Mouse (Mus musculus) T-cell, adult 2 months (primary cell): Measurements from ENCODE around the gene Chn2.
"Not testable (repeated sequence)": the region's sequence is repeated elsewhere in the genome, so short reads cannot be mapped to it uniquely, and the experiment has no call there.

Experiments used
- DNase-seq: peaks from one replicate; pipeline ENCODE4 v3.0.0; 2022; ENCODE audit warnings: low spot score

The Chn2 gene

GRCm38 (mm10) chr6:54158317-54158716 lies 119.0 kb downstream of the Chn2 start:
- peak; percentile 11 for DNase-seq

DNA sequence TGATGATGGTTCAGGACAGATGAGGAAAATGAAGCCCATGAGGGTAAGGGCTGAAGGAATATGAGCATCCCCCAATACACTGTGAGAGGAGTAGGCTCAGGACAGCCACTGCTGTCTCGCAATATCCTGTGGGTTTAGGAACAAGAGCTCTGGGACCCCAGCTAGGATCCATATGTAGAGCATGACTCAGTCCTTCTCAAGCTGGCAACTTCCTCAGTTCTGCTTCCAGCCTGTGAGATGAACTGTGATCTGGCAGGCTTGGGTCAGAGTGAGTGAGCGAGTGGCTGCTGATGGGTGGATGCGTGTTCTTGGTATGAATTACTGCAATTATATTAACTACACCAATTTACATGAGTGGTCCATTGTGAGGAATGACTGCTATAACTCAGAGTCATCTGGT lies 121.3 kb downstream of the Chn2 start:
- no peak for DNase-seq

DNA sequence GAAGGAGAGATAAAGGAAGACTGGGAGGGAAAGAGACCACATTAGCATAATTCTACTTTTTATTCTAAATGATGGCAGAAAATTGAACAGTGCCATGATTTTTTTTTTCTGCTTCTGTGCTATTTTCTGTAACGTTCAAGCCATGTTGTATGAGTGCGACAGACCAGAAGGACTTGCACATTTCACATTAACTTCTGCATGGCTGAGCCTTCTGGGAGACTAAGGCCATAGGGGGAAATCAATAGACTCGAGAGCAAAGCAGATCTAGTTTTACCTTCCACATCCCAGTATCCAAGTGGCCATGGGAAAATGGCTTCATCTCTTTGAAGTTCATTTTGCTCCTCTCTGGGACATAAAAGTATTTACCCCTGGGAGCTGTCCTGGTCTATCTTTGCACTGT lies 121.9 kb downstream of the Chn2 start:
- no peak for DNase-seq

GRCm38 (mm10) chr6:54162321-54162720 lies 123.0 kb downstream of the Chn2 start:
- no peak for DNase-seq

- peak; percentile 55 for DNase-seq
Measured at GRCm38 (mm10) chr6:54162786-54163185, 123.4 kb downstream of the Chn2 start.

GRCm38 (mm10) chr6:54163702-54164101 lies 124.3 kb downstream of the Chn2 start:
- no peak for DNase-seq

DNA sequence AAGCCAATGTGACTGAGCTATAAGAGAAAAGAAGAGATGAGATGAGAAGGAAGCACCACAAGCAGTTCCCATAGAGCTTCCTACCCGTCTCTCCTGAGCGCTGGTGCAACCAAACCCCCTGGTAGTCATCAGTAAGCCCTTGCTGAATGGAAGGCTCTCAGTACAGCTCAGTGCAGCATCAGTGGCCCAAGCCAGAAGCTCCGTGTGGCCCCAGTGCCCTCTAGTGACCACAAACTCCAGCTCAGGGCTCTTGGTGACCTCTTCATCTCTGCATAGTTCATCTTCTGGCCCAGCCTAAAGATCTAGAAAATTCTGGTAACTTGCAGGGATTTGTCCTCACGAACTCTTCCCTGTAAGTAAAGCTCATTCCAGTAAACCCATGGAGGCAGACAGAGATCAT lies 125.4 kb downstream of the Chn2 start:
- peak; percentile 37 for DNase-seq

DNA sequence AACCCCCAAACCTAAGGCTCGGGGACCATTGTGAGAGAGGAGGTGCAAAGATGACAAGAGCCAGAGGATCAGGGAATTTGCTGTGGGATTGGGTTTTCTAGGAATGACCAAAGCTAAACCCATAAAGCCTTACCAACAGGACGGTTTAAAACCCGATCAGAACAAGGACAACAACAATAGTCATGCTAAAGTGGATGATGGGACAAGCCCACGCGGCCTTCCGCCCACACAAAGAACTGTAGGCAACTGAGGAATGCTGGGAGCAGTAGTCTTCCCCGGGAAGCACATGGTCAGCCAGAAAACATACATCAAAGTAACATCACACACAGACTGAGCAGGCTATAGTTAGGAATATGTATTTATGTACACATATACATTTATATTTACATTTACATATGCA lies 125.9 kb downstream of the Chn2 start:
- no peak for DNase-seq

DNA sequence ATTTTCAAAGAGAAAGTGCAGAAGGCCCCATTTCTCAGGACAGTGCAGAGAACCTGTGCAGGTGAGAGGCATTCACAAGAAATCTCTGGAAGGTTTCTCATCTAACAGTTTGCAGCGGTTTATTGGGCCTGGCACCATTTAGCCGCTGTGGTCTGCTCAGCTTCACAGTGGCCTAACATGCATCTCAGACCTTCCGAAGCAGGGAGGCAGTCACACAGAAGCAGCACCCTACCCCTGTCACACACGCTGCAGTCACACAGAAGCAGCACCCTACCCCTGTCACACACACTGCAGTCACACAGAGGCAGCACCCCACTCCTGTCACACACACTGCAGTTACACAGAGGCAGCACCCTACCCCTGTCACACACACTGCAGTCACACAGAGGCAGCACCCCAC lies 126.5 kb downstream of the Chn2 start:
- no peak for DNase-seq

DNA sequence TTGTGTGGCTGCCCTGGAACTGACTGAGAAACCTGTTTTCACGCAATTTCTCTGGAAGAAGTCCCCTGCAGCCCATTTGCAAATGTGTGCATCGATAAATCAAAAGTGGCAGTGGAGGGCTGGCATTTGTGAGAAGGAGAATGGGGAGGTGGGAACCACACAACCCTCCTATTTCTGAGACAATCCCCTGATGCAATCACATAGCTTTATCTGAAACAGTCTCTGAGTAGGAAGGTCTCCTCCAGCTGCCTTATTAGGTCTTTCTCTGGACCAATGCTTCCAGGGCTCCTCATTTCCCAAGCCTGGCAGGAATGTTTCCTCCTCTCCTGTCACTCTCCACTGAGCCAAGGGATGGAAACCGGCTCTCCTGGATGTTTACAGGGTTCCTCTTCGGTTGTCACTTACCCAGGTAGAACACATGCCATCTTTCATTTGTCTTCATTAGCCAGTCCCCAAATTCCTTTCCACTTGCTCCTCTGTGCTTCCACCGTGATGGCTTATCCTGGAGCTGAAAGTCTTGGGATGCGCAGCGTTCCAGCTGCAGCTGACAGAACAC lies 127.7 kb downstream of the Chn2 start:
- DNase-seq: no peak

DNA sequence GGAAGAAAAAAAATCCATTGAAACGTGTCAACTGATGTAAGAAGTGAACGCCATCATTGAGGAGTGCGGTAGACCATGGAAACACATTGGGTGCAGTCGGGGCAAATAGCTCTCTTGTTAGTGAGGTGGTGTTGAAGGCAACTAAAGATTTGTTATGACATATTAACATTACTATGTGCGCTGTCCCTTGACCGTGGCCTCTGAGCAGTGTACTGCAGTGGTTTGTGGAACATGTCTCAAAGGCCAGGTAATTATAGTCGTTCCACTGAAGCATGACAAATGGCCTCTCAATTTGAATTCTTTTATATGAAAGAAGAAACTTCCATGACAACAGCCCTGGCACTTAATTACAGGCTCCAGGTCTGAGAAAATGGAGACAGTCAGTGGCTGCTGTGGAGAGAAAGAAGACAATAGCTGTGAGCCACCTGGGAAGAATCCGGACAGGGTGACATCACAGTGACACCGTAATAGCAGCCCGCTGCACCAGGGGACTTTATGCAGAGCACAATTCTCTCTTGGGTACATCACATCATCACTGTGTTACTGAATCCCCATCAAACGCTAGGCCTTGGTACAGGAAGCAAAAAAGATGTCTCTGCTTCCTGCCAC lies 131.0 kb downstream of the Chn2 start:
- no peak for DNase-seq

- DNase-seq: no peak
Measured at GRCm38 (mm10) chr6:54171385-54171784, 132.0 kb downstream of the Chn2 start.

- no peak for DNase-seq
Measured at GRCm38 (mm10) chr6:54175473-54176215, 136.3 kb downstream of the Chn2 start.

- DNase-seq: not testable (repeated sequence)
Measured at GRCm38 (mm10) chr6:54177081-54177480, 137.7 kb downstream of the Chn2 start.

GRCm38 (mm10) chr6:54179056-54179873 lies 139.9 kb downstream of the Chn2 start:
- no peak for DNase-seq

DNA sequence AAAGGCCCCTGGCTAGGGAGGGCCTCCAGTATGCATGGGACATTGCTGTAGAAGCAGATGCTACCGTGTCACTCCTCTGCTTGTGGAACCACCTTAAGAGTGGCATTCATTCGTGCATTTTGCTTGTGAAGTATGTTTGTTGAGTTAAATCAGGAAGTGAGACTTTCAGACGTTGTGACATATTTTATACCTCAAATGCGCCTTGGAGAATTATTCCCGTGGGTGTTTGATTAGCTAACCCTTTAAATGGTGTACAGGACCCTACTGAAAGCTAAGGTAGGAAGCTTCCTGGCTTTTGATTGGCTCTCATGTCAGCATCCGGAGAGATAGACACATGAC lies 140.5 kb downstream of the Chn2 start:
- no peak for DNase-seq

GRCm38 (mm10) chr6:54183825-54184578 lies 144.6 kb downstream of the Chn2 start:
- no peak for DNase-seq

DNA sequence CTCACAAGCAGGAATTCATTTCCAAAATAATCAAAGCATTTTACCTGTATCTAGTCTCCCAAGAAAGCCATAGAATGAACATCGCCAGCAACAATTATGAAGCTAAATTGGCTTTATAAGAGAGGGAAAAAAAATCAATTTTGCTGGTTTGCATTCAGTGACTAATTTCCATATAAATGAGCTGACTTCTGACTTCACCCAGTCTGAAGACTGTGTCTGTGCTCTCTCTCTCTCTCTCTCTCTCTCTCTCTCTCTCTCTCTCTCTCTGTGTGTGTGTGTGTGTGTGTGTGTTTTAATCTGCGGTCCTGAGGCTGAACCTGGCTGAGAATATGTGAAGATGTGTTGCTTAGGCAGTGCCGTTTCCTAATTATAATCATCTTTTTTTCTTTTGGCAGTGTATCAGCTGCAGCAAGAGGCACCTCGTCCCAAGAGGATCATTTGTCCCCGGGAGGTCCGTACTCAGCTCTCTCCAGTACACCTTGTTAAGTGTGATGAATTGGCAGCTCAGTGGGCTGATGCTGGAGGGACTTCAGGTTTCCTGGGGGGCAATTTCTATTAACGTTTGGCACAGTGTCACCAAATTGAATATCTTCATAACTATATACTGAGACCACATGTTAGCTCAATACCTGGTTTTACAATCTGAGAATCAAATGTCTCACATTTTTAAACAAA lies 154.4 kb downstream of the Chn2 start:
- no peak for DNase-seq

- DNase-seq: no peak
Measured at GRCm38 (mm10) chr6:54197821-54198412, 158.6 kb downstream of the Chn2 start.

DNA sequence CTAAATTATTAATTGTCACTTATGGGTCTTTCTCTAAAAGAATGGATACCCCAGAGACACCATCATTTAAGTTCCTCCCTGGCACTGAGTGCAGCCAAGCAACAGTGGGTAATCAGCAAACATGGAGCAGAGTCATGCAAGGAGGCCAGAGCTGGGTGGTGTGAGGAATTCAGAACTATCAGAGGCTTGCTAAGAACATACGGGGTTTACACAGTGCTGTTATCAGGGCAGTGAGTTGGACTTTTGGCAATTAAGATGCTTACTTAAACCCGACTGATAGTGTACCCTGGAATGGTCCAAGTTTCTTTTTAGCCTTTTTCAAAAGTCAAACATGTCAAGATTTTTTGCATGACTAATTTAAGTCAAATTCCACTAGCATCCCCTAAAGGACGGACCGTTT lies 160.2 kb downstream of the Chn2 start:
- DNase-seq: no peak
